Mouse (Mus musculus): ENCODE data around the gene Gcm2. TPM values are rescaled to one million over a fixed set of nuclear protein-coding genes. Genes with fewer than 3 reads are reported as not detected.

Gcm2 gene
- polyA plus RNA-seq, 1 experiment from 2014 or later: 0.08 TPM

DNA sequence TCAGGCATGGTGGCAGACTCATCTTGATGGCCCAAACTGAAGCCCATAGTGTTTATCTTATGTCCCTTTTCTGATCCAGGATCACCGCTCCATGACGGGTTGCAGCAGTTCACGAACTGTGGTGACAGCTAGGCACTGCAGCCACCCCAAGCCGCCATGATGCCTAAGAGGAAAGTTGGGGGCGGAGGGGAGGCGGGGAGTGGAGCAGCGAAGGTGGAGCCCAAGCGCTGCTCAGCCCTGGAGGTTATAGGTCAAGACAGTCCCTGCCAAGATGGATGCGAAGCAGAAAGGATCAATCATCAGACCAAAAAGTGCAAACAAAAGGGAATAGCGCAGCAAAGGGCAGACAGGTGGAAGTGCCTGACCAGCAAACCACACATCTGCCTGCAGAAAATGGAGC is 19.6 kb downstream of the Gcm2 start:
- Histone ChIP-seq H3K4me3 (ENCODE audit: low read depth, low read length) (no peak overlapping the region), H3K9ac (ENCODE audit: low read depth, low read length) (no peak overlapping the region), H3K9me3 (ENCODE audit: control insufficient read depth, low read length) (no peaks in the 10 kb centered on the region), H3K4me1 (ENCODE audit: control insufficient read depth, insufficient read depth, low read length) (no peaks in the 10 kb centered on the region), H3K27me3 (replicated peaks; ENCODE audit: control insufficient read depth, insufficient read depth, low read length) (peaks cover 2% of the 10 kb centered on the region; the same call in 1 of the 2 replicates), H3K4me2 (ENCODE audit: low read depth, low read length) (no peak overlapping the region), H3K27ac (replicated peaks; ENCODE audit: low read depth, low read length) (no peak overlapping the region), H3K36me3 (ENCODE audit: control insufficient read depth, insufficient read depth, low read length) (no peaks in the 10 kb centered on the region)
- ATAC-seq (ENCODE audit: low read depth): no peak
- WGBS: 38% methylated on average over 10 of the region's 10 CpGs
- no peak for DNase-seq (ENCODE audit: low spot score)

DNA sequence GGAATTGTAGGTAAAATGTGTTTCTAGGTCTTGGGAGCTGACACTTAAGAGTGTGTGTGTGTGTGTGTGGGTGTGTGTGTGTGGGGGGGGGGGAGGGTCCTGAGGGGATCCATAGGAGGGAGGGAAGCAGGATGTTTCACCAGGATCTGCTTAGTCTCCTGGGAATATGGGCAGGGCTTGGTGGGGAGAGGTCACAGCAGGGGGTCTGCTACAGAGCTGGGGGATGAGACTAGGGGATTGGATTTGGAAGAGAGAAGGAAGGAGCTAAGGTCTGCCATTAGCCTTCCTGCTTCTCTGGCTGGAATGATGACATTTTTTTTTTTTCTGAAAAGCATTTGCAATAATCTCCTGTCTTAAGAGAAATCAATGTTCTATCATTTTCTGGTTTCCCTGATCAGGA is 22.1 kb downstream of the Gcm2 start:
- Histone ChIP-seq H3K9me3 (ENCODE audit: control insufficient read depth, low read length) (no peaks in the 10 kb centered on the region), H3K9ac (ENCODE audit: low read depth, low read length) (no peak overlapping the region), H3K4me2 (ENCODE audit: low read depth, low read length) (no peak overlapping the region), H3K27ac (replicated peaks; ENCODE audit: low read depth, low read length) (no peak overlapping the region), H3K4me1 (ENCODE audit: control insufficient read depth, insufficient read depth, low read length) (no peaks in the 10 kb centered on the region), H3K27me3 (replicated peaks; ENCODE audit: control insufficient read depth, insufficient read depth, low read length) (peaks cover 2% of the 10 kb centered on the region; the same call in 1 of the 2 replicates), H3K36me3 (ENCODE audit: control insufficient read depth, insufficient read depth, low read length) (no peaks in the 10 kb centered on the region), H3K4me3 (ENCODE audit: low read depth, low read length) (no peak overlapping the region)
- DNase-seq (ENCODE audit: low spot score): no peak
- no peak for ATAC-seq (ENCODE audit: low read depth)

DNA sequence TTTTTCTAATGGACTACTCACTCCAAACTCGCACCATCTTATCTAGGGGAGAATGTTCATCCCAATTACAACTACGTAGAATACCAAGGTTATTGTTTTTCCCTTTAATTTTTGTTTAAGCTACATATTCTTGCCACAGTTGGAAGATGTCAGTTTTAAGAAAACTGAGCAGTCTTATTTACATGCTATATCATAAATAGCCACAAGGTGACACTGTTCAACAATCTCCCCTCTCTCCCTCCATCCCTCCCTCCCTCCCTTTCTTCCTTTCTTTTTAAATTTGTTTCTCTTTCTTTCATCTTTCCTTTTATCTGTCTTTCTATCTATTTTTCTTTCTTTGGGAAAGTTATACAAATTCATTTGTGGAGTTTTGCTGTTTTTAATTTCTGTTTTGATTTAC is 25.7 kb downstream of the Gcm2 start:
- ATAC-seq (ENCODE audit: low read depth): no peak
- Histone ChIP-seq H3K36me3 (ENCODE audit: control insufficient read depth, insufficient read depth, low read length) (no peaks in the 10 kb centered on the region), H3K9ac (ENCODE audit: low read depth, low read length) (no peak overlapping the region), H3K27me3 (replicated peaks; ENCODE audit: control insufficient read depth, insufficient read depth, low read length) (peaks cover 7% of the 10 kb centered on the region; the same call in 1 of the 2 replicates), H3K4me1 (ENCODE audit: control insufficient read depth, insufficient read depth, low read length) (no peaks in the 10 kb centered on the region), H3K4me3 (ENCODE audit: low read depth, low read length) (no peak overlapping the region), H3K9me3 (ENCODE audit: control insufficient read depth, low read length) (no peaks in the 10 kb centered on the region), H3K4me2 (ENCODE audit: low read depth, low read length) (no peak overlapping the region), H3K27ac (replicated peaks; ENCODE audit: low read depth, low read length) (no peak overlapping the region)
- WGBS: 22% methylated on average over 2 of the region's 2 CpGs
- DNase-seq (ENCODE audit: low spot score): no peak

DNA sequence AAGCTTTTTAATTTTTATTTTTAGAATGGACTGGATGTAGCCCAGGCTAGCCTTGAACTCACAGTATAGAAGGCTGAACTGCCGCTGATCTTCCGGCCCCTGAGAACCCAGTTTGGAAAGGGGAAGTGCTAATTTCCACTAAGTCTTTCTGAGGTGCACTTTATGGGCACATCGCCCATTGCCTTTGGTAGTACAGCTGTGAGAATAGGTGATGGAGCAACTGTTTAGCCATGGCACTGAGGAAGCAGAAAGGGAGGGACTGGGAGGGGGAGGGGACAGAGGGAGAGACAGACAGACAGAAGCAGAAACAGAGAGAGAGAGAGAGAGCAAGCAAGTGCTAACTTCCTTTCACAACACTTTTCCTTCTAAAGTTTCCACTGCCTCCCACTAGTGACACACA is 26.3 kb downstream of the Gcm2 start:
- no peak overlapping the region for H3K4me2 ChIP-seq (ENCODE audit: low read depth, low read length)
- no peaks in the 10 kb centered on the region for H3K9me3 ChIP-seq (ENCODE audit: control insufficient read depth, low read length)
- DNase-seq (ENCODE audit: low spot score): no peak
- no peak overlapping the region for H3K4me3 ChIP-seq (ENCODE audit: low read depth, low read length)
- no peaks in the 10 kb centered on the region for H3K36me3 ChIP-seq (ENCODE audit: control insufficient read depth, insufficient read depth, low read length)
- H3K4me1 ChIP-seq (ENCODE audit: control insufficient read depth, insufficient read depth, low read length): no peaks in the 10 kb centered on the region
- H3K27me3 ChIP-seq (replicated peaks; ENCODE audit: control insufficient read depth, insufficient read depth, low read length): peaks cover 10% of the 10 kb centered on the region; the same call in 1 of the 2 replicates
- H3K9ac ChIP-seq (ENCODE audit: low read depth, low read length): no peak overlapping the region
- no peak overlapping the region for H3K27ac ChIP-seq (replicated peaks; ENCODE audit: low read depth, low read length)
- ATAC-seq (ENCODE audit: low read depth): no peak
- 89% methylated on average over 3 of the region's 3 CpGs for WGBS

DNA sequence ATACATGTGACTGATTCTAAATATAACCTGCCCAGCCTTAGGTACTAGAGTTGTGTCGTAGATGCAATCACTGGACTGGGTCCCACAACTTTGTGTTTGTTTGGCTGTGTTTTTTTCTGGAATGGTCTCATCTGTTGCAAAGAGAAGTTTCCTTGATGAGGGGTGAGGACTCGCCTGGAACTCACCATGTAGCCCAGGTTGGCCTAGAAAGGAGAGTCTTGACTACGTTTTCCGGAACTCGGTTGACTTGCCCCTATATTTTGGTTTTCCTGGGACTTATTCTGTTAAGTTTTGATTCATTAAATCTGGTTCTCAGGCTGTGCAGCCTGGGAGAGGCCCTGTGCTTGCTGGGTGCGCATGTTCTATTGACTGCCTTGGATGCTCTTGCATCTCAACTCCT is 30.1 kb downstream of the Gcm2 start:
- WGBS: 86% methylated on average over 6 of the region's 6 CpGs
- ATAC-seq (ENCODE audit: low read depth) (no peak), DNase-seq (ENCODE audit: low spot score) (no peak)
- Histone ChIP-seq H3K27ac (replicated peaks; ENCODE audit: low read depth, low read length) (no peak overlapping the region), H3K4me2 (ENCODE audit: low read depth, low read length) (no peak overlapping the region), H3K36me3 (ENCODE audit: control insufficient read depth, insufficient read depth, low read length) (no peaks in the 10 kb centered on the region), H3K27me3 (replicated peaks; ENCODE audit: control insufficient read depth, insufficient read depth, low read length) (peaks cover 22% of the 10 kb centered on the region), H3K9ac (ENCODE audit: low read depth, low read length) (no peak overlapping the region), H3K9me3 (ENCODE audit: control insufficient read depth, low read length) (no peaks in the 10 kb centered on the region), H3K4me3 (ENCODE audit: low read depth, low read length) (no peak overlapping the region), H3K4me1 (ENCODE audit: control insufficient read depth, insufficient read depth, low read length) (0 out of 2 replicates have a peak, but pooled peaks cover 7% of the 10 kb centered on the region)

DNA sequence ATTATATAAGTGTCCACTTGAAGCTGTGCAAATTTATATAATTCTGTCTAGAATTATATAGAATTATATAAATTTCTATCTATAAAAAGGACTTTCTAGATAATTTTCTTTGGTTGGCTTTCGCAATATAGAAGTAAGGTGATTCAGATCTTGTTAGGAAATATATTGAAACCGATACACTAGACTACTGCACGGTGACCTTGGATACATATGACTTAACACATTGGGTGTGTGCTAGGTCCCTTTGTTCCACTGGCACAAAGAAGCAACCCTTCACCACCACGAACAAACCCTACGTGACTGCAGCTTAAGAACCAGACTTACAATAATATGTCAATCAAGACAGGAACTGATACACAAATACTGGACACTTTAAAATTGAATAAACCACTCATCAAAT is 31.0 kb downstream of the Gcm2 start:
- H3K4me3 ChIP-seq (ENCODE audit: low read depth, low read length): peak overlapping the region; percentile 53
- peak overlapping the region; percentile 88 for H3K4me2 ChIP-seq (ENCODE audit: low read depth, low read length)

DNA sequence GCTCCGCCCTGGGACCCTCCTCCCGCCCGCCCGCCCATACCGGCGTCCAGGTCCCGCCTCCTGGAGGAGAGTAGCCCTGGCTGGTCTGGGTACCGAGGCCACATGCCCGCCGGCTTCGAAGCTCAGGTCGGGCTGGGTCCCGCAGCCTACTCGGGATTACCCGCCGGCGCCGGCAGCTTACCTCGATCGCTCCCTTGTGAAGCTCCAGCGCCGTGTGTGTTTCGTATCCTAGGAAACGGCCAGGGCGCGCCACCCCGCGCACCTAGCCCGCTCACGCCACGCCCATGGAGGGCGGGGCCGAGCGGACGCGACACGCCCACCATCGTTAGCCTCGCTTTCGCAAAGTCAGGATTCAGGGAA is 31.4 kb downstream of the Gcm2 start, which contains the start of gene Mak:
Gene Mak (minus strand): TSS at position 286 of the 360 bp plus-strand sequence.
- ATAC-seq (ENCODE audit: low read depth) (peak; percentile 94), DNase-seq (ENCODE audit: low spot score) (peak; percentile 85)
- peak within 1 kb of the TSS; percentile 88 for H3K4me2 ChIP-seq (ENCODE audit: low read depth, low read length)
- H3K9ac ChIP-seq (ENCODE audit: low read depth, low read length): peak within 1 kb of the TSS; percentile 58
- WGBS: 1% methylated on average over 27 of the region's 40 CpGs
- 0 out of 2 replicates have a peak, but pooled peaks cover 7% of the 10 kb centered on the region for H3K4me1 ChIP-seq (ENCODE audit: control insufficient read depth, insufficient read depth, low read length)
- no peaks in the 10 kb centered on the region for H3K9me3 ChIP-seq (ENCODE audit: control insufficient read depth, low read length)
- no peak within 1 kb of the TSS for H3K27ac ChIP-seq (replicated peaks; ENCODE audit: low read depth, low read length)
- no peaks in the 10 kb centered on the region for H3K36me3 ChIP-seq (ENCODE audit: control insufficient read depth, insufficient read depth, low read length)
- peaks cover 22% of the 10 kb centered on the region for H3K27me3 ChIP-seq (replicated peaks; ENCODE audit: control insufficient read depth, insufficient read depth, low read length)
- H3K4me3 ChIP-seq (ENCODE audit: low read depth, low read length): peak within 1 kb of the TSS; percentile 53

More for the DNA sequence above, 31.0 kb downstream of the Gcm2 start:
- no peaks in the 10 kb centered on the region for H3K36me3 ChIP-seq (ENCODE audit: control insufficient read depth, insufficient read depth, low read length)
- ATAC-seq (ENCODE audit: low read depth) (no peak), DNase-seq (ENCODE audit: low spot score) (no peak)
- H3K9ac ChIP-seq (ENCODE audit: low read depth, low read length): no peak overlapping the region
- H3K27me3 ChIP-seq (replicated peaks; ENCODE audit: control insufficient read depth, insufficient read depth, low read length): peaks cover 22% of the 10 kb centered on the region
- no peaks in the 10 kb centered on the region for H3K9me3 ChIP-seq (ENCODE audit: control insufficient read depth, low read length)
- H3K27ac ChIP-seq (replicated peaks; ENCODE audit: low read depth, low read length): no peak overlapping the region
- H3K4me1 ChIP-seq (ENCODE audit: control insufficient read depth, insufficient read depth, low read length): 0 out of 2 replicates have a peak, but pooled peaks cover 7% of the 10 kb centered on the region
- 60% methylated on average over 5 of the region's 5 CpGs for WGBS

DNA sequence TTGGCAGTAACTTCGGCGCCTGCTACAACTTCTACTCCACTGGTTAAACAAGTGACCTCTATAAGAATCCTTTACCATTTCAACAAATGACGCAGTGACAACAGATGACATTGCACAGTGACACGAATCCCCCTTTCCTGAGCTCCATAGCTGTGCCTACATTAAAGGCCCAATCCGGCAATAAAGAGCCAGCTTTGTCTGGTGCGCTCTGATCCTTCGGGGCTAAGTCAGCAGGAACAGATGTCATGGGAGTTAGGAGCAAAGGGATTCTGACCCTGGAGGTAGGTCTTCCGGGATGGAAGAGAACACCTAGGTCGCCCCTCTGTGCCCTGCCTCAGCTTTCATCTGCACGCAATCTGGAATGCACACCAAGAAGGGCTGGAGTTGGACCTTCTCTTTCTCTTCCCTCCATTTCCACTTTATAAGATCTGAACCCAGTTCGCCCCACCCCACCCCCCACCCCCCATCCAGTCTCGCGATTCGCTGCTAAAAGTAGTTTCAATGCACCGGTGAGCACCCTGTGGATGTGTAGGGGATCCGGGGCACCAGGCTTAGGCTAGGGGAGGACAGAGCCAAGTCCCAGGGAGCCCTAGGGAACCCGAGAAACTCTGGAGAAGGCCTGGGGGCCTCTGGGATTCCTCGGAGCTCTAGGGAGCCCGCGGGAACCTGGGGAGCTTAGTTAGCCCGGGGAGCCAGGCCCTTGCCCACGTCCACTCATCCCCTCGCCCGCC is 32.0 kb downstream of the Gcm2 start:
- H3K36me3 ChIP-seq (ENCODE audit: control insufficient read depth, insufficient read depth, low read length): no peaks in the 10 kb centered on the region
- WGBS: 9% methylated on average over 17 of the region's 24 CpGs
- peak overlapping the region; percentile 53 for H3K4me3 ChIP-seq (ENCODE audit: low read depth, low read length)
- H3K9me3 ChIP-seq (ENCODE audit: control insufficient read depth, low read length): no peaks in the 10 kb centered on the region
- peak overlapping the region; percentile 88 for H3K4me2 ChIP-seq (ENCODE audit: low read depth, low read length)
- no peak overlapping the region for H3K27ac ChIP-seq (replicated peaks; ENCODE audit: low read depth, low read length)
- H3K9ac ChIP-seq (ENCODE audit: low read depth, low read length): peak overlapping the region; percentile 58
- H3K27me3 ChIP-seq (replicated peaks; ENCODE audit: control insufficient read depth, insufficient read depth, low read length): peaks cover 22% of the 10 kb centered on the region
- 0 out of 2 replicates have a peak, but pooled peaks cover 7% of the 10 kb centered on the region for H3K4me1 ChIP-seq (ENCODE audit: control insufficient read depth, insufficient read depth, low read length)
- ATAC-seq (ENCODE audit: low read depth) (peak; percentile 53), DNase-seq (ENCODE audit: low spot score) (no peak)

DNA sequence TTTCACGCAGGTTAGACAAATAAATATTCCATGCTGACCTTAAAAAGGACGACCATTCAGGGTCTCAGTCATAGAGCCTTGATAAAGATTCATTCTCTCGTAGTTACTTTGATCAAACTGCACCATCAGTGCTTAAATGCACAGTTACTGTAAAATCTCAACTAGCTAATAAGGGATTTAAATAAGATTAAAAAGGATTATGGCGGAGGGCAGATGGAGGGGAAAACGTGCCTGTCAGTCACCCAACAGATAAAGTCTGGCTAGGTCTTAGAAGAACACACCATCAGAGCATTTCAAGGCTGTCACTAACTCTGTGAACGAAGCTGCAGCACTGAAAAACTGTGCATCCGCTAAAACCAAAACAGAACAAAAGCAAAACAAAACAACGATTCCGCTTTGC is 32.9 kb downstream of the Gcm2 start:
- WGBS: 70% methylated on average over 9 of the region's 9 CpGs
- no peak for ATAC-seq (ENCODE audit: low read depth)

More for the DNA sequence above, 32.9 kb downstream of the Gcm2 start:
- H3K4me2 ChIP-seq (ENCODE audit: low read depth, low read length): no peak overlapping the region
- no peaks in the 10 kb centered on the region for H3K36me3 ChIP-seq (ENCODE audit: control insufficient read depth, insufficient read depth, low read length)
- no peak overlapping the region for H3K9ac ChIP-seq (ENCODE audit: low read depth, low read length)
- 0 out of 2 replicates have a peak, but pooled peaks cover 7% of the 10 kb centered on the region for H3K4me1 ChIP-seq (ENCODE audit: control insufficient read depth, insufficient read depth, low read length)
- H3K27ac ChIP-seq (replicated peaks; ENCODE audit: low read depth, low read length): no peak overlapping the region
- no peak for DNase-seq (ENCODE audit: low spot score)
- H3K9me3 ChIP-seq (ENCODE audit: control insufficient read depth, low read length): no peaks in the 10 kb centered on the region
- H3K27me3 ChIP-seq (replicated peaks; ENCODE audit: control insufficient read depth, insufficient read depth, low read length): peaks cover 22% of the 10 kb centered on the region
- no peak overlapping the region for H3K4me3 ChIP-seq (ENCODE audit: low read depth, low read length)
